Mouse (Mus musculus): Measurements from ENCODE around the gene Hsd3b7.
A peak's percentile ranks its signal among the peaks of the same experiment; 100 is the strongest.
"Not testable (repeated sequence)": the region's sequence is repeated elsewhere in the genome, so short reads cannot be mapped to it uniquely, and the experiment has no call there.

The Hsd3b7 gene

DNA sequence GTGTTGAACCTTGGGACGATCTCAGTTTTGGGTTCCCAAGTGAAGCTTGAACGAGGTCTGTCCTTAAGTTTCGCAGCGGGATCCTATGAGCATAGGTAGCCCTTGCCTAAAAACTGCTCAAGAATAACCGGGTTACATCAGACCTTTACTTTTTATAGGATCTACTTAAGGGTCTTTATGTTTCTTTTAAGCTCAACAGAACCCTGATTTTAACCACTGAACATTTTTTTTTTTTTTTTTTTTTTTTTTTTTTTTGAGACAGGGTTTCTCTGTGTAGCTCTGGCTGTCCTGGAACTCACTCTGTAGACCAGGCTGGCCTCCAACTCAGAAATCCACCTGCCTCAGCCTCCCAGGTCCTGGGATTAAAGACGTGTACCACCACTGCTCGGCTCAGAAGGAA lies 24.6 kb upstream of the Hsd3b7 start:
- not testable (repeated sequence) for DNase-seq (ENCODE audit: low spot score)

DNA sequence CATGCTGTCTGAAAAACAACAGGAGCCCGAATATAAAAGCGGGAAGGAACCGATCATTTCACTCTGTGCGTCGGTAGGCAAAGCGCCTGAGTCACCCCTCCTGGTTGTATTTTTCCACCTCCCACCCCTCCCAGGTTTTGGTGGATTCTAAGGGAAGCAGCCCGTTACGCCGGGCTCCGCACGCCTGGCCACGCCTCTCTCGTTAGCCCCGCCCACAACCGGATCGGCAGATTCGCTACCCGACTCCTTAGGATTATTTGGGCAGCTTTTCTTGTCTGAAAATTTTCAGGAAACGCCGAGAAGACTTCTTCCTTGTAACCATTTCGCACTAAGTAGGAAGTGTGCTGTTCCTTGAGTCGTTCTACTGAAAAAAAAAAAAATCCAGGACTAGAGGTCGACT lies 24.0 kb upstream of the Hsd3b7 start, which contains the start of gene Setd1a:
TSS of gene Setd1a (plus strand) at position 245 of the 400 bp plus-strand sequence.
- DNase-seq (ENCODE audit: low spot score): peak; percentile 90

DNA sequence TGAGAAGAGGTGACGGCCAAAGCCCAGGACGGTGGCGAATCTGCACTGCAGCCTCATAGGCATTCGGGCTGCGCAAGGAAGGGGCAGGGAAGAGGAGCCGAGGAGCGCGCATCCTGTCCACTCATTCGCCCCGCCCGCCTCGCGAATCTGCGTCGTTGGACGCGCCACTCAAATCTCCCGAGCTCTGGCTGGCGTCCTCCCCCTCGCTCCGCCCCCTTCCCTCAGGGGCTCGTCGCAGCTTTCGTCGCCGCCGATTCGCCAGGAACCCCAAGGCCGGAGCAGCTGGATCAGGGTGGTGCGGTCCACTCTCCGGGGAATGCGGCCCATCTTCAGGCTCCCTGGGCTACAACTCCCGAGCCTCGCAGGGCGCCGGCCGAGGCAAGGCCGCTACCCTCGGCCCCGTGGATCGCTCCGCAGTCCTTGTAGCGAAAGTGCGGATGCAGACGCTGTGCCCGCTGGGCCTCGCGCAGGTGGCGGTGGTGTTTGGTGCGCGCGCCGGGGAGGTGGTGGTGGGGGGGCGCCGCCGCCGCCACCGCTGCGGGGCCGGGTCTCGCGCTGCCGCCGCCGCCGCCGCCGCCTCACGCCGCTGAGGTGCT lies 23.4 kb upstream of the Hsd3b7 start:
- peak; percentile 99 for DNase-seq (ENCODE audit: low spot score)

DNA sequence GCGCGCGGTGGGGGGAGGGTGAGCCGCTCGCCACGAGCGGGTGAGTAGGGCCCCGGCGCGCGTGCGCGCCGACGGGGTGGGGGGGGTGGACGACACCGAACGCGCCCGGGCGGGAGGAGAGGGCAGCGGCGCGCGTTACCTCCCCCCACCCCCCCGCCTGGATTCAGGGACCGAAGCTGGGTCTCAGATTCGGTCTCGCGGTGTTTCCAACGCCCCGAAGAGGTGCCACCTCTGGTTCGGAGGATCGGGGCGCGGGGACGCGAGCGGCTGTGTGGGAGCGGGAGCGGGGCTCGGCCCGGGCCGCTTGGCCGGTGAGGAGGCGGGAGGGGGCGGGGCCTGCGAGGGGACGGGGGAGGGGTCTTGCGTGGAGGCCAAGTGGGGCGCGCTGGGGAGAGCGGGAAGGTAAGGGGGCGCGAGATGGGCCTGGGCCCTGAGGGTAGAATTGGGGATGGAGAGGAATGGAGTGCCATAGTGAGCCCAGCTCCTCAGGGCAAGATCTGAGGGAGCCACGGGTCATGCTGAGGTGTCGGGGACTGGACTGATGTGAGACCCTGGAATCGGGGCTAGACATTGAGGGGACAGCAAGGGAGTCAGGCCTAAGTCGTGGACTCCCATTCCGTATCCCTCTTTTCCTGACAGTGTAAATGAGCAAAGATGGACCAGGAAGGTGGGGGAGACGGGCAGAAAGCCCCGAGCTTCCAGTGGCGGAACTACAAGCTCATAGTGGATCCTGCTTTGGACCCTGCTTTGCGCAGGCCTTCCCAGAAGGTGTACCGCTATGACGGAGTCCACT lies 22.7 kb upstream of the Hsd3b7 start:
- peak; percentile 52 for DNase-seq (ENCODE audit: low spot score)

DNA sequence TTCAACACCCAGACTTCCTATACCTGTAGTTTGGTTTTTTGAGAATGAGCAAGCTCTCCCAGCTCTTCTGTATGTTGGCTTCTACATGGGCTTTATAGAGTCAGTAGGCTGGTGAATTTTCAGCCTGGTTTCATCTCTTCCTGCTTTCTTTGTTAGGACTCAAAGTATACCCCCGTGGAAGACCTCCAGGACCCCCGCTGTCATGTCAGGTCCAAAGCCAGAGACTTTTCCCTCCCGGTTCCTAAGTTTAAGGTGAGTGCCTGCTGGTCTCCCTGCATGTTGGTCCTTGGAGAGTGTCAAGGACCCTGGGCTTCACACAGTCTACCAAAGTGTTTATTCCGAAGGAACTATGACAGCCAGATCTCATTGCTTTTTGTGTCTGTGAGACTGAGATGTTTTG lies 22.1 kb upstream of the Hsd3b7 start:
- DNase-seq (ENCODE audit: low spot score): no peak

DNA sequence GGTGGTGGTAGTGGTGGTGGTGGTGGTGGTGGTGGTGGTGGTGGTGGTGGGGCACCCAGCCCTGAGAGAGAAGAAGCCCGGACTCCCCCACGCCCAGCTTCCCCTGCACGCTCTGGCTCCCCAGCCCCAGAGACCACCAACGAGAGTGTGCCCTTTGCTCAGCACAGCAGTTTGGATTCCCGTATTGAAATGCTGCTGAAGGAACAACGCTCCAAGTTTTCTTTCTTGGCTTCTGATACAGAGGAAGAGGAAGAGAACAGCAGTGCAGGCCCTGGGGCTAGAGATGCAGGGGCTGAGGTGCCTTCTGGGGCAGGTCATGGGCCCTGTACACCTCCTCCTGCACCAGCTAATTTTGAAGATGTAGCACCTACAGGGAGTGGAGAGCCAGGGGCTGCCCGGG lies 15.1 kb upstream of the Hsd3b7 start, which contains the start of gene Gm49388:
TSS of gene Gm49388 (plus strand) at position 301 of the 400 bp plus-strand sequence.
- DNase-seq (ENCODE audit: low spot score): no peak

DNA sequence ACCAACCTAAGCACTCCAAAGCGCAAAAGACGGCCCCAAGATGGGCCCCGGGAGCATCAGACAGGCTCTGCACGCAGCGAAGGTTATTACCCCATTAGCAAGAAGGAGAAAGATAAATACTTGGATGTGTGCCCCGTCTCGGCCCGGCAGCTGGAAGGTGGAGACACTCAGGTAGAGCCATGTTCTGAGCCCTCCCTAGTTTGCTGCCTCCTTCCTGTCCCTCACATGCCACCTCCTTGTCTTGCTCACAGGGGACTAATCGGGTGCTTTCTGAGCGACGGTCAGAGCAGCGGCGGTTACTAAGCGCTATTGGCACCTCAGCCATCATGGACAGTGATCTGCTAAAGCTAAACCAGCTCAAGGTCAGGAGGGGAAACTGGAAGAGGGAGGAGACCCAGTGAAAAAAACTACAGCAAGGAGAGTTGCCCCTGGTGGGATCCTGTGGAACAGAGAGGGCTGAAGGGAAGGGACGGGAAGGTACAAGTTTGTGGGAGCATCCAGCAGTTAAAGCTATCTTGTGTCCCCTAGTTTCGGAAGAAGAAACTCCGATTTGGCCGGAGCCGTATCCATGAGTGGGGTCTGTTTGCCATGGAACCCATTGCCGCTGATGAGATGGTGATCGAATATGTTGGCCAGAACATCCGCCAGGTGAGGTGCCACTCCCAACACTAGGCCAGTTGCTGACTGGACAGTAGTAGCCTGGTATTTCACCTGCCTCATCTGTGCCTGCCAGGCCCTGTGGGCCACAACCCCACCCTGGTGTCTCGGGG lies 3.1 kb upstream of the Hsd3b7 start:
- DNase-seq (ENCODE audit: low spot score): no peak

DNA sequence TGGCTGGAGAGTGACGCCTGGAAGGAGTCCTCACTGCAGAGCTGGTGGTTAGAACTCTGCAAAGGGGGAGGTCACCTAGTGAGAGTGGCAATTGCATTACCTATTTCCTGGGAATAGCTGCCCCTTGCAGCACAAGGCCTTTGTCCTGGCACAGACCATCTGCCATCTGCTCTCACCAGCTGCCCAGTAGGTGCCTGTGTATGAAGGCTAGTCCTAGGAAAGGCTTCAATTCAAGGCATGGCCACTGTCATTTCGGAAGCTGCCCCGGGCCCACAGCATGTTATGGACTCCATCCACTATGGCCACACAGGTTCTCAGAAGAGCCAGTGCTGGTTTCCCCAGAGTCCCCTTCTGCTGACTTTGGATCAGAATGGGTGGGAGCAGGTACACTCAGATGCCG lies 1.8 kb upstream of the Hsd3b7 start:
- no peak for DNase-seq (ENCODE audit: low spot score)

DNA sequence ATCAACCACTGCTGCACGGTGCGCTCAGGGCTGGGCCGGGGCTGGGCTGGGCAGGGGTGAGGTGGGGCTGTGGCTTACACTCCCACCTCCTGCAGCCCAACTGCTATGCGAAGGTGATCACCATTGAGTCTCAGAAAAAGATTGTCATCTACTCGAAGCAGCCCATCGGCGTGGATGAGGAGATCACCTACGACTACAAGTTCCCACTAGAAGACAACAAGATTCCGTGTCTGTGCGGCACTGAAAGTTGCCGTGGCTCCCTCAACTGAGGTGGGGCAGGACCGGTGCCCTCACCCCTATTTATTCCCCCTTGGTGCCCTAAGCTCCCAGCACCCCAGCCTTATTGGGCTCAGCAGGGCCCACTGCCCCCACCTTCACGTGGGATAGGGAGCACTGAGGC lies 1.2 kb upstream of the Hsd3b7 start:
- DNase-seq (ENCODE audit: low spot score): no peak

DNA sequence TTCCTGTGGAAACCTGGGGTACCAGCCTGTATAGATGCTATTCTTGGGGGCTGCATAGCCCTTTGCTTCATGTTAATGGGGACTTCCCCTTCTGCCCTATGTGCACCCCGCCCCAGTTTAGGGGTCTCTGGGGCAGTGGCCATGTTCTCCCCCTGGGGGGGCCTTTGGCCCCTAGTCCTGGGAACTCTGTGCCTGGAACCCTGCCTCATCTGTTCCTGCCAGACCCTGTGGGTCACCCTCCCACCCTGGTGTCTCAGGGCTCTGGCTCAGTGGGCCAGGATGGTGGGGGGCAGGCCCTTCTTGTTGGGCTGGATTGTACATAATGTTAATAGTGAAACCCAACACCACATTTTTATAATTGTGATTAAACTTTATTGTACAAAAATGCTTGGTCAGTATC lies 666 bp upstream of the Hsd3b7 start:
- no peak for DNase-seq (ENCODE audit: low spot score)

DNA sequence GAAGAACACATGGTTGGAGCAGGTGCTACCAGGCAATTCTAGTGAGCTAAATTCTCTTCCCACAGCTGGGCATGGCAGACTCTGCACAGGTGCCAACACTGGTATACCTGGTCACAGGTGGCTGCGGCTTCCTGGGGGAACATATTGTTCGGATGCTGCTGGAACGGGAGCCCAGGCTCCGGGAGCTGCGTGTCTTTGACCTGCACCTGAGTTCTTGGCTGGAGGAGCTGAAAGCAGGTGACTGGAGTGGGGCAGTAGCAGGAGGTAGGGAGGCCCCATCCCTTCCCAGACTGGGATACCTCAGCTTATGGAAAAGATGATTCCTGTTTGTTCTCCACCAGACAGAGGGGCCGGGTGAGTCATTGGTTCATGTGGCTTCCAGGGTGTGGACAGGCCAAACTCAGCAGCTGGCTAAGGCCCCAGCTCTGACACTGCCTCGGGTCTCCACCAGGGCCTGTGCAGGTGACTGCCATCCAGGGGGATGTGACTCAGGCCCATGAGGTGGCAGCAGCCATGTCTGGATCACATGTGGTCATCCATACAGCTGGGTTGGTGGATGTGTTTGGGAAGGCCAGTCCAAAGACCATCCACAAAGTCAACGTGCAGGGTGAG lies 712 bp downstream of the Hsd3b7 start:
- no peak for DNase-seq (ENCODE audit: low spot score)

DNA sequence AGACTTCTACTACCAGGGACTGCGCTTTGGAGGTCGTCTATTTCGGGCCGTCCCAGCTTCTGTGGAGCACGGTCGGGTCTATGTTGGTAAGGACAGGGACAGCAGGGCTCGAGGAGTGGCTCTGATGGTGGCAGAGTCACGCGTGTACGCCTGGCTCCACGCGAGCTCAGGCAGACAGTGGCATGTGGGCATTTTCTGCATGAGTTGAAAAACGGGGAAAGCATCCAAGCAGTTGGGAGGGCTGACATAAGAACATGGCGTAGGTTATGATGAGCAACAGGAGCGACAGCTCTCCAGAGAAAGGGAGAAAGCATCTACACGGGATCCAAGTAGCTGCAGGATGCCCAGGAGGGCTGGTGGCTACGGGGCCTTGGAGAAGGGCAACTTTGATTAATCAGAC lies 1.9 kb downstream of the Hsd3b7 start:
- no peak for DNase-seq (ENCODE audit: low spot score)

DNA sequence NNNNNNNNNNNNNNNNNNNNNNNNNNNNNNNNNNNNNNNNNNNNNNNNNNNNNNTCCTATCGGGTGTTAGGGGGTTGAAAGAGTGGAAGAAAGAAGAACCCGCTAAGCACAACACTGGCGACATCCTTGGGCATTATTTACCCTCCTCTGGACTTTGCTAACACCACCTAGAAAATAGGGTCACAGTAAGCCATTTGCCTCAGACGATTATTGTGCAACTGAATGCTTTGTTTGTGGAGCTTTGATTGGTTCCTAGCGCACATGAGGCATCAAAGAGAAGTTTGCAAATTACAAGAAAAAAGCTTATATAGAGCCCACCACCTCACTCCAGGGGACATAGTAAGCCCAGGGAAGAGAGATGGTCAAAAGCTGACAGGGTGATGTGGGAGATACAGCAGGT lies 8.4 kb downstream of the Hsd3b7 start:
- no peak for DNase-seq (ENCODE audit: low spot score)

DNA sequence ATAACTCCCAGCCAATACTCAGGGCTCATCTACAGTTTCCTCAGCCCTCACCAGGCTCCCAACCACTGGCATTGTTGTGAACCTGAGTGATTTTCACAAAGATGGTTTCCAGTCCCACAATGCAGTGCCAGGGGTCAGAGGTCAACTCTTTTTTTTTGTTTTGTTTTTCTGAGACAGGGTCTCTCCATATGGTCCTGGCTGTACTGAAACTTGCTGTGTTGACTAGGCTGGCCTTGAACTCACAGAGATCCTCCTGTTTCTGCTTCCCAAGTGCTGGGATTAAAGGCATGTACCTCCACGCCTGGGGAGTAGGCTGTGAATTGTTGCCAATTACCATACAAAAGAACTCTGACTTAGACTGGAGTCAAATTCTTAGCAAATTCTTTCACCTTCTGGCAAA lies 9.4 kb downstream of the Hsd3b7 start:
- no peak for DNase-seq (ENCODE audit: low spot score)

DNA sequence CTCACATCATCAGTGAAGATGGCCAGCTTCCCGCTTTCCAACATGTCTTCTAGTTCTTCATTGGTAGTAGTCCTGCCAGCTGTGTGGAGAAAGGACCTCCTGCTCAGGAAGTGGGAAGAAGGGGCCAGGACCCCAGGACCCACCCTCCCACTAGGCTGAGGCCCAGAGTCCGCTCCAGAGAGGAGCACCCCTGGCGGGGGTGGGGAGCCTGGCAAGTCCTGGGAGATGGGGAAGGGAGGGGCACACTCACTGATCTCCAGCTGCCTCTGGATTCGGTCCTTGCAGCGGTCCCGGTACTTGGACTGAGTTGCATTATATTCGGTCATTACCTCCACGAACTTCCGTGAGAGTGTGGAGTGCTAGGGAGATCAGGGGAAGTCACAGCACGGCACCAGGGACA lies 10.2 kb downstream of the Hsd3b7 start:
- no peak for DNase-seq (ENCODE audit: low spot score)

DNA sequence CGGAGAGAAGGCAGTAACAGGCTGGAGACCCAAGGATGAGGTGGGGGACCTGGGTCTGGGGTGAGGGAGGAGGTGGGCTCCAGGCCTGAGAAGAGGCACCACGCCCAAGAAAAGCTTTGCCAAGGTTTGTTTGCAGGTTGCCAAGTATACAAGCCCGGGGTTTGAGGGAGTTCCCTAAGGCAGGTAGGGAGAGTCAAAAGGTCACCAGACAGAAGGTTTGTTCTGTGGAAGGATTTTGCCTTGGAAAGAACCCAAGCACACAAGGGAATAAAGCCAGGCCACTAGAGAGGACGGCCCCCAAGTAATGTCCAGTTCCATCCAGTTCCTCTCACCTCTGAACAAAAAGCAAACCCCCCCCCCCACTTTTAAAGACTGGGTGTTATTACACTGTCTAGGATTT lies 10.8 kb downstream of the Hsd3b7 start:
- no peak for DNase-seq (ENCODE audit: low spot score)

DNA sequence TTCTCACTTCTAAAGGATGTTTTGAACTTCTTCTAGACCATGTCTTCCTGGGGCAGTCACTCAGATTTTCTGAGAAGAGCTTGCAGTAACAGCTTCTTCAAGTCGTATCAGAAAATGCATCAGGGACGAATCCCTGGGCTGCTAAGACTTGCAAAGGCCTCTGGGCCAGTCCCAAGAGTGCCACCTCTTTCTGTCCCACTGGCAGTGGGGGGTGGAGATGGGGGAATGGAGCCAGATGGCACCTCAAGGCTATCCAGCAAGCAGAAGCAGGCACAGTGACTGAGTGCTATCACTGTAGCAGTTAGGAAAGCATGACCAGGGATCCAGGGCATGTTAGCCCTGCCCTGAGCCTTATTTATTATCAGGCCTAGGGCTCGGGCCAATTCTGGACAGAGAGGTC lies 11.9 kb downstream of the Hsd3b7 start:
- DNase-seq (ENCODE audit: low spot score): no peak

DNA sequence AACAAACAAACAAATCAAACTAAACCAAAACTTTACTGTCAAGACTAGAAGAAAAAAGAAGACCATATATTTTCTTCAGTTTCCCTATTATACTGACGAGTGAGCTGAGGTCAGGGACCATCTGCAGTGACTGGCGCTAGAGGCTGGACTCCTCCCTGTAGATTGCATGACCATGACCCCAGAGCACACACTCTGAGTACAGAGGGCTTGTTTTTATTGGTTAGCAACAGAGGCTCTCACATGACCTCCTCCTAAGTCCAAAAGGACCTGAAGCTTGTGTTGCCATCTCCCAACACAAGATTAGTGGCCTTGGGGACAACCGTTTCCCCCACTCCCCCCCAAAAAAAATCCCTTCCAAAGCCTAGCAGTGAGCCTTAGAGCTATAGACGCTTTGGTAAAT lies 13.4 kb downstream of the Hsd3b7 start:
- DNase-seq (ENCODE audit: low spot score): no peak

DNA sequence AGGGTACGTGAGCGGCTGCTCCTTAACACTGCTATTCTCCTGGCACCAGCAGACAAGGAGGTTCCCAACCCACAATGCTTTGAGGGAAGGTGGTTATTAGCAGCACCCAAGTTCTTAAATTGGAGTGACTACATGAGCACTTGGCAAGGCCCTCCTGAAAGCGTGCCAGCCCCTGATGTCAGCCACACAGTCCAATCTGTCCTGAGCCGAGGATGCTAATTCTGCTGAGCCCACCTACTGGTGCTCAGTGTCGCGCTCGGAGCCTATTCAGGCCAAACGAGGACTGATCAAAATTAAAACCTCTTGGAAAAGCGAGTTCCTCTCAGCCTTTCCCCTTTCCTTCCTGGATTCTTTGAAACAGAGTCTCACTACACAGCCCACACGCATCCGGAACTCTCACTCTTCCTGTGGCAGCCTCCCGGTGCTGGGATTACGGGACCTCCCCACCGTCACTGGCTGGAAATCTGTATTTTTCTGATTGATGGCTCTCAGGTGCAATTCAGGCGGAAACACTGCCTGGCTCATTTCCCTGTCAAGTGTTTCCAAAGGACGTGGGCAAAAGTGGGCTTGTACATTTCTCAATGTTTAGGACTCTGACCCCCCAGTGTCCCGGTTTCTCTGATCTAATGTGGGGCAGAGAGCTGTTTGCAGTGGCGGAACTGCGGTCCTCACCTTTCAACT lies 14.0 kb downstream of the Hsd3b7 start:
- no peak for DNase-seq (ENCODE audit: low spot score)

DNA sequence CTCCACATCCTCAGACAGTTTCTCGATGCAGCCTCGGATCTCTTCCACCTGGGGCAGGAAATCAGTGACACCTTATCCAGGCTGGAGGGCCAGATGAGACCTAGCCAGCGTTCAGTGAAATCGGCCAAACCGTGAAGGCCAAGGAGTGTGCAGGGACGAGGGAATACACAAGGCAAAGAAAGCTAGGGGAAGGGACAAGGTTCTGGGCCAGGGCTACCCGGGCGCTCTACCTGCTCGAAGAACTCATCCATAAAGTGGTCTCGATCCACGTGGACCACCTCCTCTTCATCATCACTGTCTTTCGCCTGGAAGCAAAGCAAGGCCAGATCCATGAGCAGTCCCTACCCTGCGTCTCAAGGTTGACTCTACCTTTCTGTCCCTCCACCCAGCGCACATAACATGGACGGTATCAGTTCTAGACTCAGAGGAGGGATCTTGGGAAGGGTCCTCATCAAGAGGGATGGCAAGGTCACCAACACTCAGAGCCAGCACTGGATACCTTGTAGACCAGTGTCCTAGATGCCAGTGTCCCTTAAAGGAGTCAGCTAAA lies 14.8 kb downstream of the Hsd3b7 start:
- no peak for DNase-seq (ENCODE audit: low spot score)

DNA sequence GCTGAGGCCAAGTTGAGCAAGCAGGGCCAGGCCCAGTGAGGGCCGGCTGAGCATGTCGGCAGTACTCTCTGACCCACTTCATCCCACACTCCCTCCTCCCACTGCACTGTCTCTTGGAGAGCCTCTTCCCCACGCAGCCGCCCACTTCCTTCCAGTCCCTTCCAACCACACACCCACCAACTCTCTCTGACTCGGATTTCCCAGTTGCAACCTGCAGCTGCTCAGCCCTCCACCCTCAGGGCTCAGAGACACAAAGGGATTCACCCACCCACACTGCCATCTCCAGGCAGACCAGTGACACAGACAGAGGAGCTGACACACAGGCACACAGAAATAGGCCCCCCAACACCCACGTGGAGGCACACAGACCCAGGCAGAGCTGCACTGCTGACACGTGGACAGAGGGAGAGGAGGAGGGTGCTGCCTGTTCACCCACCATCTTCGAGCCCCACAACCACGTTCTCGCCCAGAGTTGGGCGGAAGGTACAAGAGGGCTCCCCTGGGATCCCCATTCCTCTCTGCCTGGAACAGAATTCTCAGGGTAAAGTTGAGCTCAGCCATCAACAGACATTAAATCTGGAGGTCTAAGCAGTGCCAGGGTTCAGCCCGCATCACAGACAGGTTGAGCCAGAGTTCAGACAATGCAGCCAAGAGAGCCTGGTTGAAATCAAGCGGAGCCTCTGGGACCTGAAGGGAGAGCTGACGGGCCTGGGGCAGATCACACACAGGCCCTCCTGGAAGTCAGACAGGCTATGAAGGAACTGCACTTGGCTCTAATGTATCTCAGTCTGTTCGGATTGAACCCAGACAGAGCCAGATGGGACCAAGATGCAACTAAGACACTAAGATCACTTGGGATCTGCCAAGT lies 15.8 kb downstream of the Hsd3b7 start:
- peak; percentile 19 for DNase-seq (ENCODE audit: low spot score)
